10 mouse cellular contexts compared by ENCODE assay signal in genomic region chr6:114891771-114892170, GRCm38 (mm10).
DNase-seq lines count a peak whose midpoint lies in the region; ATAC-seq lines count a peak whose summit lies in the region.
"Had no signal": no experiment of that assay in that cellular context is flagged by ENCODE, and none has a peak within 500 bp of the region (broad histone marks: within the 10 kb centered on the region; RNA-seq: fewer than 3 reads in every experiment).

No protein-coding gene starts in this region.

- H3K9ac ChIP-seq in hindbrain, embryonic 11.5 days (ENCODE audit: low read depth, low read length) = no peak overlapping the region
- H3K9ac ChIP-seq in limb, embryonic 13.5 days = peak overlapping the region; percentile 35
- no peak overlapping the region for H3K9ac ChIP-seq in intestine, embryonic 15.5 days

- peaks cover 46% of the 10 kb centered on the region for H3K36me3 ChIP-seq in hindbrain, embryonic 10.5 days
- H3K36me3 ChIP-seq in hindbrain, embryonic 11.5 days (ENCODE audit: control insufficient read depth, insufficient read depth, low read length) = no peaks in the 10 kb centered on the region
- peaks cover 59% of the 10 kb centered on the region for H3K36me3 ChIP-seq in forebrain, embryonic 10.5 days (replicated peaks)
- H3K36me3 ChIP-seq in limb, embryonic 13.5 days = peaks cover 47% of the 10 kb centered on the region
- H3K36me3 ChIP-seq in intestine, embryonic 15.5 days = peaks cover 2% of the 10 kb centered on the region; the same call in 1 of the 2 replicates

- peaks cover 80% of the 10 kb centered on the region for H3K4me1 ChIP-seq in hindbrain, embryonic 10.5 days (replicated peaks)
- H3K4me1 ChIP-seq in hindbrain, embryonic 11.5 days (replicated peaks; ENCODE audit: control insufficient read depth, insufficient read depth, low read length) = peaks cover 37% of the 10 kb centered on the region
- peaks cover 55% of the 10 kb centered on the region for H3K4me1 ChIP-seq in brown adipose tissue, adult 24 weeks (ENCODE audit: control insufficient read depth, insufficient read depth, insufficient read length, low read length)
- H3K4me1 ChIP-seq in forebrain, embryonic 10.5 days = peaks cover 77% of the 10 kb centered on the region
- H3K4me1 ChIP-seq in limb, embryonic 13.5 days = peaks cover 73% of the 10 kb centered on the region
- H3K4me1 ChIP-seq in intestine, embryonic 15.5 days (replicated peaks) = peaks cover 61% of the 10 kb centered on the region

- no peak overlapping the region for H3K4me2 ChIP-seq in hindbrain, embryonic 11.5 days (replicated peaks; ENCODE audit: low read depth, low read length)
- H3K4me2 ChIP-seq in limb, embryonic 13.5 days (replicated peaks) = peak overlapping the region; percentile 30
- H3K4me2 ChIP-seq in intestine, embryonic 15.5 days (replicated peaks) = no peak overlapping the region

- peak overlapping the region; percentile 80 for H3K27ac ChIP-seq in hindbrain, embryonic 10.5 days
- no peak overlapping the region; the same call in 1 of the 2 replicates for H3K27ac ChIP-seq in hindbrain, embryonic 11.5 days (ENCODE audit: low read depth, low read length)
- peak overlapping the region; percentile 94 for H3K27ac ChIP-seq in brown adipose tissue, adult 24 weeks (replicated peaks; ENCODE audit: low read depth, low read length)
- peak overlapping the region; percentile 83 for H3K27ac ChIP-seq in forebrain, embryonic 10.5 days
- peak overlapping the region; percentile 84; the same call in 1 of the 2 replicates for H3K27ac ChIP-seq in limb, embryonic 13.5 days
- no peak overlapping the region for H3K27ac ChIP-seq in intestine, embryonic 15.5 days

- H3K27me3 ChIP-seq in hindbrain, embryonic 10.5 days (ENCODE audit: insufficient read depth, poor library complexity, severe bottlenecking) = no peaks in the 10 kb centered on the region
- no peaks in the 10 kb centered on the region for H3K27me3 ChIP-seq in hindbrain, embryonic 11.5 days (ENCODE audit: control insufficient read depth, insufficient read depth, low read length)
- no peaks in the 10 kb centered on the region for H3K27me3 ChIP-seq in forebrain, embryonic 10.5 days (ENCODE audit: poor library complexity, severe bottlenecking)
- H3K27me3 ChIP-seq in limb, embryonic 13.5 days = no peaks in the 10 kb centered on the region
- no peaks in the 10 kb centered on the region for H3K27me3 ChIP-seq in intestine, embryonic 15.5 days (replicated peaks)
- H3K27me3 ChIP-seq: CH12.LX; megakaryocyte, embryonic 14.5 days had no signal

- H3K9me3 ChIP-seq in hindbrain, embryonic 10.5 days = peaks cover 11% of the 10 kb centered on the region; the same call in 1 of the 2 replicates
- H3K9me3 ChIP-seq in hindbrain, embryonic 11.5 days (ENCODE audit: control insufficient read depth, low read length) = no peaks in the 10 kb centered on the region
- no peaks in the 10 kb centered on the region; the same call in 1 of the 2 replicates for H3K9me3 ChIP-seq in forebrain, embryonic 10.5 days
- H3K9me3 ChIP-seq in limb, embryonic 13.5 days = no peaks in the 10 kb centered on the region
- no peaks in the 10 kb centered on the region for H3K9me3 ChIP-seq in intestine, embryonic 15.5 days
- H3K9me3 ChIP-seq: megakaryocyte, embryonic 14.5 days had no signal

- H3K4me3 ChIP-seq in hindbrain, embryonic 10.5 days = no peak overlapping the region; the same call in 1 of the 2 replicates
- no peak overlapping the region for H3K4me3 ChIP-seq in hindbrain, embryonic 11.5 days (ENCODE audit: low read depth, low read length)
- H3K4me3 ChIP-seq in brown adipose tissue, adult 24 weeks (ENCODE audit: insufficient read depth, low read depth, low read length) = no peak overlapping the region
- H3K4me3 ChIP-seq in forebrain, embryonic 10.5 days = peak overlapping the region; percentile 28; the same call in 1 of the 2 replicates
- H3K4me3 ChIP-seq in limb, embryonic 13.5 days = no peak overlapping the region
- H3K4me3 ChIP-seq in intestine, embryonic 15.5 days (replicated peaks) = no peak overlapping the region

- WGBS in hindbrain, embryonic 10.5 days = 63% methylated on average over 12 of the region's 12 CpGs
- WGBS in hindbrain, embryonic 11.5 days = 67% methylated on average over 12 of the region's 12 CpGs
- WGBS in forebrain, embryonic 10.5 days = 77% methylated on average over 12 of the region's 12 CpGs
- 51% methylated on average over 12 of the region's 12 CpGs for WGBS in limb, embryonic 13.5 days
- WGBS in intestine, embryonic 15.5 days = 71% methylated on average over 12 of the region's 12 CpGs

- no peak for DNase-seq in hindbrain, embryonic 10.5 days (ENCODE audit: low spot score)
- no peak for DNase-seq in hindbrain, embryonic 11.5 days (ENCODE audit: low spot score)
- DNase-seq in forebrain, embryonic 10.5 days (ENCODE audit: extremely low spot score, low spot score) = no peak
- no peak for DNase-seq in ovary, adult 18-20 months (ENCODE audit: low spot score)
- no peak for DNase-seq in right cerebral cortex, postnatal 14 days

- no peak for ATAC-seq in hindbrain, embryonic 11.5 days (ENCODE audit: low FRiP score)
- no peak for ATAC-seq in limb, embryonic 13.5 days (ENCODE audit: low FRiP score, low read depth)
- ATAC-seq in intestine, embryonic 15.5 days = no peak

Comparison
In these comparisons a context has a peak if more than half of its experiments do, and no peak if none do; other contexts are left out.
1. H3K27ac ChIP-seq: peak in hindbrain, embryonic 10.5 days (single experiment), brown adipose tissue, adult 24 weeks (single experiment), forebrain, embryonic 10.5 days (single experiment) and limb, embryonic 13.5 days (single experiment); none in hindbrain, embryonic 11.5 days (single experiment) and intestine, embryonic 15.5 days (single experiment).